Mouse (Mus musculus) embryo, embryonic 9.5 days (tissue): ENCODE results near the gene Dcbld1.

ENCODE experiments used
- DNase-seq: peaks from one replicate; pipeline ENCODE4 v3.0.0-alpha.2; 2017; ENCODE audit errors: extremely low spot score

Dcbld1 gene

GRCm38 (mm10) chr10:52233301-52233968, at the start of gene Dcbld1:
Gene Dcbld1, plus strand, starts transcription at chr10:52233619.
- peak; percentile 78 for DNase-seq

- no peak for DNase-seq
These were observed 47.5 kb upstream of the Dcbld1 start for GRCm38 (mm10) chr10:52185900-52186299.

- DNase-seq = no peak
These were observed 38.2 kb upstream of the Dcbld1 start, which contains the start of gene Ros1 for GRCm38 (mm10) chr10:52194957-52195852. Gene Ros1, minus strand, starts transcription at chr10:52195244.

- no peak for DNase-seq
These were observed 29.4 kb upstream of the Dcbld1 start for GRCm38 (mm10) chr10:52204006-52204405.

- no peak for DNase-seq
These were observed 18.1 kb upstream of the Dcbld1 start for GRCm38 (mm10) chr10:52215267-52215818.

GRCm38 (mm10) chr10:52216797-52217563, 16.4 kb upstream of the Dcbld1 start:
- peak; percentile 44 for DNase-seq

- no peak for DNase-seq
These were observed 15.9 kb upstream of the Dcbld1 start for GRCm38 (mm10) chr10:52217564-52217934.

GRCm38 (mm10) chr10:52219600-52219999, 13.8 kb upstream of the Dcbld1 start:
- no peak for DNase-seq

- peak; percentile 49 for DNase-seq
These were observed 933 bp upstream of the Dcbld1 start for GRCm38 (mm10) chr10:52232196-52233176.

- peak; percentile 76 for DNase-seq
These were observed 692 bp downstream of the Dcbld1 start for GRCm38 (mm10) chr10:52233969-52234653.

- DNase-seq = no peak
These were observed 1.2 kb downstream of the Dcbld1 start for GRCm38 (mm10) chr10:52234654-52234981.

GRCm38 (mm10) chr10:52235461-52235860, 2.0 kb downstream of the Dcbld1 start:
- no peak for DNase-seq

GRCm38 (mm10) chr10:52242015-52242414, 8.6 kb downstream of the Dcbld1 start:
- DNase-seq = no peak

- DNase-seq = no peak
These were observed 9.4 kb downstream of the Dcbld1 start for GRCm38 (mm10) chr10:52242680-52243323.

- DNase-seq = no peak
These were observed 12.8 kb downstream of the Dcbld1 start for GRCm38 (mm10) chr10:52246207-52246606.

- no peak for DNase-seq
These were observed 18.8 kb downstream of the Dcbld1 start for GRCm38 (mm10) chr10:52252240-52252639.

GRCm38 (mm10) chr10:52253426-52253825, 20.0 kb downstream of the Dcbld1 start:
- DNase-seq = no peak

GRCm38 (mm10) chr10:52257768-52258167, 24.3 kb downstream of the Dcbld1 start:
- DNase-seq = no peak

GRCm38 (mm10) chr10:52258180-52258948, 24.9 kb downstream of the Dcbld1 start:
- no peak for DNase-seq
